Mouse (Mus musculus): ENCODE measurements around the gene Snx14. TPM values are rescaled to one million over a fixed set of nuclear protein-coding genes. Genes with fewer than 3 reads are reported as not detected.

The Snx14 gene
- polyA plus RNA-seq, 1 experiment, result 9.5 TPM

- H3K36me3 ChIP-seq (ENCODE audit: control insufficient read depth, insufficient read depth, low read length), result no peaks in the 10 kb centered on the region
- no peak for TF ChIP-seq CTCF (IDR thresholded peaks at IDR 0.05; ENCODE audit: extremely low read depth, insufficient read depth, insufficient read length, insufficient replicate concordance)
- no peak for TF ChIP-seq POLR2A (IDR thresholded peaks at IDR 0.05; ENCODE audit: low read depth, low read length)
- 60% methylated on average over 6 of the region's 6 CpGs for WGBS
- H3K27me3 ChIP-seq (ENCODE audit: control insufficient read depth, insufficient read depth, low read length), result no peaks in the 10 kb centered on the region
- DNase-seq (ENCODE audit: low read depth in 1 of 2, low spot score in 2 of 2), result no peak
- H3K4me1 ChIP-seq (ENCODE audit: control insufficient read depth, insufficient read depth, insufficient read length), result no peaks in the 10 kb centered on the region
- H3K4me3 ChIP-seq (ENCODE audit: extremely low read depth, insufficient read depth, insufficient read length), result no peak overlapping the region
- H3K27ac ChIP-seq (ENCODE audit: insufficient read depth, low read length), result no peak overlapping the region
Measured at GRCm38 (mm10) chr9:88352741-88353140, 86.0 kb downstream of the Snx14 start.

- Histone ChIP-seq H3K36me3 (ENCODE audit: control insufficient read depth, insufficient read depth, low read length) (no peaks in the 10 kb centered on the region), H3K27me3 (ENCODE audit: control insufficient read depth, insufficient read depth, low read length) (no peaks in the 10 kb centered on the region), H3K4me1 (ENCODE audit: control insufficient read depth, insufficient read depth, insufficient read length) (peaks cover 2% of the 10 kb centered on the region; the same call in 1 of the 2 replicates), H3K27ac (ENCODE audit: insufficient read depth, low read length) (no peak overlapping the region), H3K4me3 (ENCODE audit: extremely low read depth, insufficient read depth, insufficient read length) (no peak overlapping the region)
- WGBS, result 81% methylated on average over 3 of the region's 3 CpGs
- no peak for DNase-seq (ENCODE audit: low read depth in 1 of 2, low spot score in 2 of 2)
- TF ChIP-seq POLR2A (IDR thresholded peaks at IDR 0.05; ENCODE audit: low read depth, low read length), result no peak
- no peak for TF ChIP-seq CTCF (IDR thresholded peaks at IDR 0.05; ENCODE audit: extremely low read depth, insufficient read depth, insufficient read length, insufficient replicate concordance)
Measured at GRCm38 (mm10) chr9:88351163-88351562, 87.6 kb downstream of the Snx14 start.

GRCm38 (mm10) chr9:88350317-88350716, 88.4 kb downstream of the Snx14 start:
- Histone ChIP-seq H3K4me3 (ENCODE audit: extremely low read depth, insufficient read depth, insufficient read length) (no peak overlapping the region), H3K27ac (ENCODE audit: insufficient read depth, low read length) (no peak overlapping the region), H3K36me3 (ENCODE audit: control insufficient read depth, insufficient read depth, low read length) (no peaks in the 10 kb centered on the region), H3K4me1 (ENCODE audit: control insufficient read depth, insufficient read depth, insufficient read length) (peaks cover 2% of the 10 kb centered on the region; the same call in 1 of the 2 replicates), H3K27me3 (ENCODE audit: control insufficient read depth, insufficient read depth, low read length) (no peaks in the 10 kb centered on the region)
- no peak for DNase-seq (ENCODE audit: low read depth in 1 of 2, low spot score in 2 of 2)
- TF ChIP-seq POLR2A (IDR thresholded peaks at IDR 0.05; ENCODE audit: low read depth, low read length) (no peak), CTCF (IDR thresholded peaks at IDR 0.05; ENCODE audit: extremely low read depth, insufficient read depth, insufficient read length, insufficient replicate concordance) (no peak)
- WGBS, result 79% methylated on average over 1 of the region's 1 CpGs

- no peak for DNase-seq (ENCODE audit: low read depth in 1 of 2, low spot score in 2 of 2)
- WGBS, result 52% methylated on average over 6 of the region's 6 CpGs
- Histone ChIP-seq H3K27ac (ENCODE audit: insufficient read depth, low read length) (no peak overlapping the region), H3K36me3 (ENCODE audit: control insufficient read depth, insufficient read depth, low read length) (no peaks in the 10 kb centered on the region), H3K4me1 (ENCODE audit: control insufficient read depth, insufficient read depth, insufficient read length) (peaks cover 2% of the 10 kb centered on the region; the same call in 1 of the 2 replicates), H3K4me3 (ENCODE audit: extremely low read depth, insufficient read depth, insufficient read length) (no peak overlapping the region), H3K27me3 (ENCODE audit: control insufficient read depth, insufficient read depth, low read length) (no peaks in the 10 kb centered on the region)
- no peak for TF ChIP-seq CTCF (IDR thresholded peaks at IDR 0.05; ENCODE audit: extremely low read depth, insufficient read depth, insufficient read length, insufficient replicate concordance)
- no peak for TF ChIP-seq POLR2A (IDR thresholded peaks at IDR 0.05; ENCODE audit: low read depth, low read length)
Measured at GRCm38 (mm10) chr9:88348623-88349022, 90.1 kb downstream of the Snx14 start.

- 27% methylated on average over 5 of the region's 5 CpGs for WGBS
- Histone ChIP-seq H3K27me3 (ENCODE audit: control insufficient read depth, insufficient read depth, low read length) (no peaks in the 10 kb centered on the region), H3K27ac (ENCODE audit: insufficient read depth, low read length) (no peak overlapping the region), H3K4me3 (ENCODE audit: extremely low read depth, insufficient read depth, insufficient read length) (no peak overlapping the region), H3K36me3 (ENCODE audit: control insufficient read depth, insufficient read depth, low read length) (no peaks in the 10 kb centered on the region), H3K4me1 (ENCODE audit: control insufficient read depth, insufficient read depth, insufficient read length) (peaks cover 2% of the 10 kb centered on the region; the same call in 1 of the 2 replicates)
- no peak for DNase-seq (ENCODE audit: low read depth in 1 of 2, low spot score in 2 of 2)
- TF ChIP-seq POLR2A (IDR thresholded peaks at IDR 0.05; ENCODE audit: low read depth, low read length) (no peak), CTCF (IDR thresholded peaks at IDR 0.05; ENCODE audit: extremely low read depth, insufficient read depth, insufficient read length, insufficient replicate concordance) (no peak)
Measured at GRCm38 (mm10) chr9:88346857-88347256, 91.9 kb downstream of the Snx14 start.

- H3K4me1 ChIP-seq (ENCODE audit: control insufficient read depth, insufficient read depth, insufficient read length), result peaks cover 2% of the 10 kb centered on the region; the same call in 1 of the 2 replicates
- H3K36me3 ChIP-seq (ENCODE audit: control insufficient read depth, insufficient read depth, low read length), result no peaks in the 10 kb centered on the region
- no peak for DNase-seq (ENCODE audit: low read depth in 1 of 2, low spot score in 2 of 2)
- no peak overlapping the region for H3K4me3 ChIP-seq (ENCODE audit: extremely low read depth, insufficient read depth, insufficient read length)
- no peak overlapping the region for H3K27ac ChIP-seq (ENCODE audit: insufficient read depth, low read length)
- 90% methylated on average over 2 of the region's 2 CpGs for WGBS
- H3K27me3 ChIP-seq (ENCODE audit: control insufficient read depth, insufficient read depth, low read length), result no peaks in the 10 kb centered on the region
- TF ChIP-seq CTCF (IDR thresholded peaks at IDR 0.05; ENCODE audit: extremely low read depth, insufficient read depth, insufficient read length, insufficient replicate concordance) (no peak), POLR2A (IDR thresholded peaks at IDR 0.05; ENCODE audit: low read depth, low read length) (no peak)
Measured at GRCm38 (mm10) chr9:88344424-88344823, 94.3 kb downstream of the Snx14 start.

GRCm38 (mm10) chr9:88342701-88343100, 96.1 kb downstream of the Snx14 start:
- H3K4me3 ChIP-seq (ENCODE audit: extremely low read depth, insufficient read depth, insufficient read length), result no peak overlapping the region
- peaks cover 2% of the 10 kb centered on the region; the same call in 1 of the 2 replicates for H3K4me1 ChIP-seq (ENCODE audit: control insufficient read depth, insufficient read depth, insufficient read length)
- no peak overlapping the region for H3K27ac ChIP-seq (ENCODE audit: insufficient read depth, low read length)
- H3K36me3 ChIP-seq (ENCODE audit: control insufficient read depth, insufficient read depth, low read length), result no peaks in the 10 kb centered on the region
- no peaks in the 10 kb centered on the region for H3K27me3 ChIP-seq (ENCODE audit: control insufficient read depth, insufficient read depth, low read length)
- TF ChIP-seq CTCF (IDR thresholded peaks at IDR 0.05; ENCODE audit: extremely low read depth, insufficient read depth, insufficient read length, insufficient replicate concordance), result no peak
- TF ChIP-seq POLR2A (IDR thresholded peaks at IDR 0.05; ENCODE audit: low read depth, low read length), result no peak
- no peak for DNase-seq (ENCODE audit: low read depth in 1 of 2, low spot score in 2 of 2)
- WGBS, result 90% methylated on average over 3 of the region's 3 CpGs

Measured in spleen, adult 2 months (tissue).